ENCODE assay signal across 21 mouse cellular contexts in the genomic region with DNA sequence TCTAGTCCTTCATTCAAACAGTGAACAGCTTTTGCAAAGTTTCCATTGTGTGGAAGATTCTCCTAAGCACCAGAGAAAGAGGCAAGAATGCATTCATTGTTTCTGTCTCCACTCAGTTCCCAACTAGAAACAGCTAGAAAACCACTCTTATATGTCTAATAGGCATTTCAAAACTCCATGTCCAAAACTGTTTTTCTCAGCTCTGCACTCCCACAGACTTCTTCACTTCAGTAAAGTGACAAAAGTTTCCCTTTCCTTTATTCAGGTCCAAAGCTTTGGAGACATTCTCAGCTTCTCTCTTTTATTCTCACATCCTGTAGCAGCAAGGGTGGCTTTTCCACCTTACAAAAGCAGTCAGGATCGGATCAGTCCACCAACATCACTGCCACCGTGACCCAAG.
"Had no signal": no experiment of that assay in that cellular context is flagged by ENCODE, and none has a peak within 500 bp of the region (broad histone marks: within the 10 kb centered on the region; RNA-seq: fewer than 3 reads in every experiment).

No protein-coding gene starts in this region.

- DNase-seq: heart, postnatal 10 days; heart, postnatal 14 days; heart, postnatal 36 days; heart, postnatal 4 days; kidney, adult 11 months; kidney, adult 18-20 months; kidney, adult 2 months; kidney, adult 8-10 months; kidney, adult 9 months; kidney, postnatal 10 days; kidney, postnatal 14 days; kidney, postnatal 25 days; kidney, postnatal 36 days; kidney, postnatal 4 days; layer of hippocampus, adult 9-11 months; layer of hippocampus, postnatal 36 days had no signal

- ATAC-seq: hindbrain, embryonic 16.5 days; hindbrain, postnatal 0 days; intestine, embryonic 15.5 days; intestine, embryonic 16.5 days; intestine, postnatal 0 days had no signal
